Mouse (Mus musculus) liver, adult 2 months (tissue): ENCODE results near the gene Smad3. TPM values are rescaled to one million over a fixed set of nuclear protein-coding genes. Genes with fewer than 3 reads are reported as not detected.
A peak's percentile ranks its signal among the peaks of the same experiment; 100 is the strongest.

Experiments used
- DNase-seq: peaks from one replicate; pipeline ENCODE4 v3.0.0-alpha.2; 2011; ENCODE audit warnings: low read depth, low spot score; ENCODE audit errors: extremely low read depth
- H3K27ac ChIP-seq: fragments of 200-500 bp; replicated peaks from 2 replicates; pipeline ENCODE4 v1.5.1; 2012; ENCODE audit warnings: low read depth, mild to moderate bottlenecking, control low read depth, inconsistent platforms, low read length; ENCODE audit not compliant: insufficient read depth
- H3K27me3 ChIP-seq: fragments of 200-500 bp; 2 replicates; pipeline ENCODE4 v1.6.1; 2012; ENCODE audit warnings: mild to moderate bottlenecking, moderate library complexity, low read length, inconsistent platforms; ENCODE audit not compliant: control insufficient read depth, insufficient read depth
- H3K36me3 ChIP-seq: fragments of 200-500 bp; 2 replicates; pipeline ENCODE4 v1.6.1; 2012; ENCODE audit warnings: low read length, inconsistent platforms; ENCODE audit not compliant: control insufficient read depth, insufficient read depth
- H3K4me1 ChIP-seq: fragments of 200-500 bp; 2 replicates; pipeline ENCODE4 v1.6.1; 2011; ENCODE audit warnings: low read length; ENCODE audit not compliant: control insufficient read depth, insufficient read depth
- H3K4me3 ChIP-seq: fragments of 200-500 bp; 2 replicates; pipeline ENCODE4 v1.5.1; 2011; ENCODE audit warnings: low read depth, mild to moderate bottlenecking, control low read depth, low read length, moderate library complexity; ENCODE audit not compliant: insufficient read depth
- H3K79me2 ChIP-seq: fragments of 200-500 bp; 2 replicates; pipeline ENCODE4 v1.6.1; 2012; ENCODE audit warnings: inconsistent platforms, mild to moderate bottlenecking, low read length, moderate library complexity; ENCODE audit not compliant: control insufficient read depth, insufficient read depth
- H3K9ac ChIP-seq: fragments of 200-500 bp; 2 replicates; pipeline ENCODE4 v1.6.1; 2012; ENCODE audit warnings: low read depth, mild to moderate bottlenecking, control low read depth, inconsistent platforms, low read length
- CTCF ChIP-seq: fragments of 200-500 bp; IDR thresholded peaks from 2 replicates; pipeline ENCODE4 v1.5.1; 2011; ENCODE audit warnings: low read depth, low read length, control low read depth
- POLR2A ChIP-seq: fragments of 200-500 bp; IDR thresholded peaks from 2 replicates; pipeline ENCODE4 v1.6.1; 2011; ENCODE audit warnings: low read length, control low read depth; ENCODE audit not compliant: insufficient read depth; ENCODE audit errors: extremely low read depth
- WGBS: fragments of 180-500 bp; shearing (Covaris S2); methylation state at CpG from one replicate; pipeline ENCODE4 v1.1.7; 2018; 5-methylcytosine and 5-hydroxymethylcytosine counted together
- polyA plus RNA-seq: library from polyadenylated mRNA; depleted of rRNA; stranded (reverse); fragments of >200 nt; gene quantifications from 2 replicates; pipeline ENCODE4 v1.2.3, GENCODE M21; 2012
- total RNA-seq: library from RNA; depleted of rRNA; stranded (reverse); fragments of >200 nt; gene quantifications from 2 replicates; pipeline ENCODE4 v1.2.3, GENCODE M21; 2014

Gene Smad3
- total and polyA plus RNA-seq, 2 experiments, result 5.7 to 8.9 TPM

DNA sequence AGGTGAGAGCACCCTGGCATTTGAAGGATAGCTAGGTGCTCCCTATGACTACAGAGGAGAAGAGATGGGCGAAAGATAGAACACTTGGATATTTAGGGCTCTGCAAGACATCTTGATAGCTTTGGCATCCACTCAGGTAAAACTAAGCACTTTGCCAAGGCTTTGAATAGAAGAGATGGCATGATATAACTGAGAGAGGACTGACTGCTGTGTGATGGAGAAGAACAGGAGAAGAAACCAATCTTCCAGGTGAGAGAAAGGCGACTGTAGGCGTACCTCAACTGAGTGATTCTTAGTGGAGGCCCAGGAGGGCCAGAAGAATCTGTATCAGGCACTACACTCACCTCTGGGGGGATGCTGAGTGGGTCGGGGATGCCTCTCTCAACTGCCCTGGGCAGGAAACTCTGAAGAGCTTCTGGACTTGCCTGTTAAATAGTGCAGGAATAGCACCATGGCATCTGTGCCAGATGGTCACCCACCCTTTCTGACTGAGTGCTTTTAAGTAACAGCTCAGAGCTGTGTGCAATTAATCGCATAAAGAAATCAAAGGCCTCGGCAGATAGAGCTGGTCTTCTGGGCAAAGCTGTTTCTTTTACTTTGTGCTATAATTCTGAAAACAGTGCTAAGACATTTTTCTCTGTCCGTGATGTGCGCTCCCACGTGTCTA, 132.6 kb downstream of the Smad3 start:
- Histone ChIP-seq H3K4me3 (no peak overlapping the region), H3K27me3 (no peaks in the 10 kb centered on the region), H3K4me1 (no peaks in the 10 kb centered on the region), H3K27ac (no peak overlapping the region), H3K9ac (no peak overlapping the region), H3K36me3 (peaks cover 17% of the 10 kb centered on the region), H3K79me2 (no peaks in the 10 kb centered on the region)
- 96% methylated on average over 9 of the region's 9 CpGs for WGBS
- TF ChIP-seq POLR2A (no peak), CTCF (no peak)
- no peak for DNase-seq

DNA sequence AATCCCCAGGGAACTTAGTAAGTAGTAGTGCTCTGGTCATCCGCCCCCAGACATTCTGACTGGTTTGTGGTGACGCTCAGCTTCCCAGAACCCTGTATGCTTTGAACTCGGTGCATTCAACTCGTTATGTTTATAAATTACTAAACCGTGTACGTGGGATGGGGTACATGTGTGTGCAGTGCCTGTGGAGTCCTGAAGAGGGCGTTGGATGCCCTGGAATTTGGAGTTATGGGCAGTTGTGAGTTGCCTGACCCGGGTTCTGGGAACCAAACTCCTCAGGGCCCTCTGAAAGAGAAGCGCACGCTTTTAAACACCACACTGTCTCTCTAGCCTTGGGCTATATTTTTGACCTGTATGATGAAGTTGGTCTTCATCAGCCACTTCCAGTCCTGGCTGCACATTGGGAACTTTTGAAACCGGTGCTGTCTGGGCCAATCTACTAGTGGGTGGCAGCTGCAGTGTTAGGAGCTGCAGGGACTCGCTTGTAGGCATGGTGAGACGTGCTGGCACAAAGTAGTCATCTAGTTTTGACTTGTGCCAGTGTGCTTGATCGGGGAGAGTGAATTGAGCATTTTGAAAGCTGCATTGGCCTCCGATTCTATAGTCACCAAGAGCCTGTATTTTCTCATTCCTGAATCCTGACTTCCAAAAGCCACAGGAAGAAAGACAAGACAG, 133.8 kb downstream of the Smad3 start:
- 93% methylated on average over 15 of the region's 15 CpGs for WGBS

DNA sequence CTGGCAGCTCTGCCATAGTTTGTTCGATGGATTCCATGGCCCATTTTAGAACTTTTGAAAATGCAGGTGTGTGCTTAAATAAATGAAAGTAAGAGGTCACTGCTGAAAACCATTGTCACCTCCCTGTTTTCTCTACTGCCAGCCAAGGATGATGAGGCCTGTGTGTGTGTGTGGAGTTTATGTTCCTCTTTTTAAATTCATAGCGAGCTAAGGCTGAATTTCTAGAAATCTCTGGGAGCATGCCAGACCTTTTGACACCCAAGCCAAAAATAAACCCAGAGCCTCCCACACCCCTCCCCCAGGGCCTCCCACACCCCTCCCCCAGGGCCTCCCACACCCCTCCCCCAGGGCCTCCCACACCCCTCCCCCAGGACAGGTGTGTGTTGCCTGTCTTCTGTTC, 139.8 kb downstream of the Smad3 start:
- no peak for TF ChIP-seq CTCF
- TF ChIP-seq POLR2A, result no peak

More for the DNA sequence above, 133.8 kb downstream of the Smad3 start:
- Histone ChIP-seq H3K4me1 (no peaks in the 10 kb centered on the region), H3K36me3 (peaks cover 14% of the 10 kb centered on the region), H3K9ac (no peak overlapping the region), H3K27ac (no peak overlapping the region), H3K27me3 (no peaks in the 10 kb centered on the region), H3K4me3 (no peak overlapping the region), H3K79me2 (no peaks in the 10 kb centered on the region)
- TF ChIP-seq CTCF (0 out of 2 replicates have a peak, but pooled peaks have one; percentile 4), POLR2A (no peak)
- no peak for DNase-seq

DNA sequence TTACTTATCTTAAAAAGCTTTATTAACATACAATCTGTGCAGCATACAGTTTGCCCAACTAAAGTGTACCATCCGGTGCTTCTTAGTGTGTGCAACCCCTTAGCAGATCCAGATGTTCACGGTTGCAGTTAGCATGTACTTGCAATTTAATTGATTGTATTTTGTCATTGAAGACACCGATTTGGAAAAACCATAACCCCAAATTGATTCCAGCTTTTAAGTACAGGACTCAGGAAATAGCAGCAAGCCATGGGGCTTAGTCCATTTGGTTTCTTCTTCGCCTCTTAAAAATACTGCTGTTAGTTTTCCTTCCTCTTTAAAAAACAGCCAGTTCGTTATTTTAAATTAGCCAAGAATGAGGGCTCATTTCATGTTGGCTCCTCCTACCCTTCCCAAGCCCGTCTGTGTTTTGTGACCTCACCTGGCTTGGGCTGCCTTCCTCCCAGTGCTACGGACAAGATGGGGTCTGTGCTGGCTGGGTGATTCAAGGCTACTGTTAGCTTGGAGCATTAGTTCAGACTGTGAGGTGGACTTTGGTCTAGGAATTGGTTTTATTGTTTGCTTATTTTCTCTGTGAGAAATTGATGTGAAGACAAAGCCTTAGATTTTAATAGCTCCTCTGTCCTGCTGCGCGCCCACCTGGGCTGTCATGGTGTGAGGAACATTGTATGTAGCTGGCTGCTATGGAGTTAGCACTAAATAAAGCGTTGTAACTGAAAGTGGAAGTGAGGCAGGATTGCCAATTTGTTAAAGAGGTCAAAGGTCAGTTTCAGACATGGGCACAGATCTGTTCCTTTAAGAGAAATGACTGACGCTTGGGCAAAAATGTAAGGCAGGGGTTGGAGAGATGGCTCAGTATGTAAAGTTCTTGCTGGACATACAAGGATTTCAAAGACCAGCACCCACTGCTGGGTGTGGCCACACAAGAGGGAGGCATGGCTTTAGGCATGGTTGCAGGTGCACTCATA, 143.5 kb downstream of the Smad3 start:
- H3K27me3 ChIP-seq, result no peaks in the 10 kb centered on the region
- H3K36me3 ChIP-seq, result peaks cover 10% of the 10 kb centered on the region
- WGBS, result 24% methylated on average over 11 of the region's 11 CpGs
- TF ChIP-seq POLR2A (no peak), CTCF (no peak)
- H3K9ac ChIP-seq, result peak overlapping the region; percentile 15; the same call in 1 of the 2 replicates
- H3K79me2 ChIP-seq, result peaks cover 19% of the 10 kb centered on the region
- DNase-seq, result peak; percentile 77
- H3K27ac ChIP-seq, result peak overlapping the region; percentile 50
- H3K4me3 ChIP-seq, result no peak overlapping the region; the same call in 1 of the 2 replicates
- peaks cover 27% of the 10 kb centered on the region for H3K4me1 ChIP-seq

More for the DNA sequence above, 139.8 kb downstream of the Smad3 start:
- H3K4me1 ChIP-seq, result peaks cover 11% of the 10 kb centered on the region
- no peak for DNase-seq
- WGBS, result 89% methylated on average over 2 of the region's 2 CpGs
- H3K27ac ChIP-seq, result no peak overlapping the region
- H3K79me2 ChIP-seq, result peaks cover 5% of the 10 kb centered on the region; the same call in 1 of the 2 replicates
- peaks cover 18% of the 10 kb centered on the region for H3K36me3 ChIP-seq
- H3K4me3 ChIP-seq, result no peak overlapping the region
- H3K27me3 ChIP-seq, result no peaks in the 10 kb centered on the region
- no peak overlapping the region for H3K9ac ChIP-seq

DNA sequence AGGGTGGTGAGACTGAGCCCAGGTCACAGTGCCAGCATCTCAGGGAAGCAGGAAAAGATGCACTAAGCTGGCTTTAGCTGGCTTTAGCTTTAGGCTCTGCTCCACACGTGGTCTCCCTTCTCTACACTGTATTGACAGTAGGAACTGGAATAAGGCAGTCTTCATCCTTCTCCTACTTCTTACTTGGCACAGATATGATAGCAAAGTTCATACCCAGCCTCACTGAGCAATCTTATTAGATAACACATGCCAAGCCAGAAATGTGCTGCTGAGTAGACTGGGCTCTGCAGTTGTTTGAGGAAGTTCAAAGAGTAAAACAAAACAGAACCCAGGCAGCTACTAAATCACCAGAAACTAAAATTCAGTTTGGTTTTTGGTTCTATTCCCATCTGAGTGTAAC, 144.2 kb downstream of the Smad3 start:
- Histone ChIP-seq H3K36me3 (peaks cover 7% of the 10 kb centered on the region), H3K4me1 (peaks cover 27% of the 10 kb centered on the region), H3K79me2 (peaks cover 24% of the 10 kb centered on the region), H3K27ac (peak overlapping the region; percentile 78), H3K4me3 (no peak overlapping the region), H3K27me3 (no peaks in the 10 kb centered on the region), H3K9ac (no peak overlapping the region; the same call in 1 of the 2 replicates)
- TF ChIP-seq CTCF, result no peak
- TF ChIP-seq POLR2A, result no peak
- DNase-seq, result peak; percentile 87
- 6% methylated on average over 1 of the region's 1 CpGs for WGBS
